Mouse (Mus musculus): ENCODE data around the gene Megf11. TPM values are rescaled to one million over a fixed set of nuclear protein-coding genes. Genes with fewer than 3 reads are reported as not detected.

Gene Megf11
- polyA plus RNA-seq, 1 experiment = 6.2 TPM

DNA sequence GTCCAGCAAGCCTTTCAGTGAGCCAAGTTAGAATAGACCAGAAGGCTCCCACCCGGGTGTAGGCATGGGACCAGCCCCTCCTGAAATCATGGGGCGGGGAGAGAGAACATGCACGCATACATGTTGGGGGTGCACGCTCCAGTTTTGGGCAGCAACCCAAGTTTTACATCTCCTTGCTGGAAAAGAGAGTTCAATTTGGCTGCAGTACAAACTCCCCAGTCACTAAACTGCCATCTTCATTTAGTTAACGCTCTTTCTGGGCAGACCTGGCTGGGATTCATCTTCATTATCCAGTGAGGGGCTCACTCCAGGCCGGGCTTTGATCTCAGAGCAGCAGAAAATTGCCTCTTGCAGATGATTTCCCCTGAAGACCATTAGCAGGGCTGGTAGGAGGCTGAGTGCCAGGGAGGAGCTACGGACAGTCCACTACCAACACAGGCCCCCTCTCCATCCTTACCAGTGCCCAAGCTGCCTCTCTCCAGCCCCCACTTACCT, 218.8 kb downstream of the Megf11 start:
- no peak for TF ChIP-seq POLR2A (IDR thresholded peaks at IDR 0.05; ENCODE audit: extremely low read depth, insufficient read depth, low read length)
- no peak for TF ChIP-seq CTCF (IDR thresholded peaks at IDR 0.05; ENCODE audit: extremely low read depth, insufficient read depth, low read length)
- H3K27ac ChIP-seq (ENCODE audit: insufficient read depth, low read length) = no peak overlapping the region
- H3K4me1 ChIP-seq (ENCODE audit: control insufficient read depth, insufficient read depth, low read length) = no peaks in the 10 kb centered on the region
- H3K4me3 ChIP-seq (ENCODE audit: insufficient read depth, low read length) = no peak overlapping the region

GRCm38 (mm10) chr9:64605077-64605714, 219.8 kb downstream of the Megf11 start:
- H3K27ac ChIP-seq (ENCODE audit: insufficient read depth, low read length) = no peak overlapping the region
- no peaks in the 10 kb centered on the region for H3K4me1 ChIP-seq (ENCODE audit: control insufficient read depth, insufficient read depth, low read length)
- no peak for TF ChIP-seq POLR2A (IDR thresholded peaks at IDR 0.05; ENCODE audit: extremely low read depth, insufficient read depth, low read length)
- TF ChIP-seq CTCF (IDR thresholded peaks at IDR 0.05; ENCODE audit: extremely low read depth, insufficient read depth, low read length) = no peak
- no peak overlapping the region for H3K4me3 ChIP-seq (ENCODE audit: insufficient read depth, low read length)

- no peaks in the 10 kb centered on the region for H3K4me1 ChIP-seq (ENCODE audit: control insufficient read depth, insufficient read depth, low read length)
- no peak overlapping the region for H3K4me3 ChIP-seq (ENCODE audit: insufficient read depth, low read length)
- H3K27ac ChIP-seq (ENCODE audit: insufficient read depth, low read length) = no peak overlapping the region
- no peak for TF ChIP-seq CTCF (IDR thresholded peaks at IDR 0.05; ENCODE audit: extremely low read depth, insufficient read depth, low read length)
- TF ChIP-seq POLR2A (IDR thresholded peaks at IDR 0.05; ENCODE audit: extremely low read depth, insufficient read depth, low read length) = no peak
These were observed 220.4 kb downstream of the Megf11 start for GRCm38 (mm10) chr9:64605735-64606349.

DNA sequence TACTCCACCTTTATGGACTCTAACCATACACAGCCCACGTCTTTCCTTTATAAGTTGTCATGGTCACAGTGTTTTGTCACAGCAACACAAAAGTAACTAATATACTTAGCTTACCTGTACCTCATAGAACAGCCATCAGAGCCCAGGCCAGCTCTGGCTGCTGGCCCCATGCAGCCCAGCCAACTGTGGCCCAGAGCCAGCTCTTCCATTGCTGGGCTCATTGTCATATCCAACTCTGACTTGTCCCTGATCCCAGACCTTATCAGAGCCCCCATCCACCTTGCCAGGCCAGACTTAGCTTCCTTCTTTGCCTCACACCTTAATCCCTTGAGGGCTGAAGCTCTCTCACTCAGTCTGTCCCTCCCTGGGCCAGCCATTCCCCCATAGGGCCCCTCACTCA, 221.6 kb downstream of the Megf11 start:
- TF ChIP-seq CTCF (IDR thresholded peaks at IDR 0.05; ENCODE audit: extremely low read depth, insufficient read depth, low read length) (no peak), POLR2A (IDR thresholded peaks at IDR 0.05; ENCODE audit: extremely low read depth, insufficient read depth, low read length) (no peak)
- Histone ChIP-seq H3K27ac (ENCODE audit: insufficient read depth, low read length) (no peak overlapping the region), H3K4me1 (ENCODE audit: control insufficient read depth, insufficient read depth, low read length) (no peaks in the 10 kb centered on the region), H3K4me3 (ENCODE audit: insufficient read depth, low read length) (no peak overlapping the region)

- H3K4me1 ChIP-seq (ENCODE audit: control insufficient read depth, insufficient read depth, low read length) = no peaks in the 10 kb centered on the region
- no peak overlapping the region for H3K27ac ChIP-seq (ENCODE audit: insufficient read depth, low read length)
- TF ChIP-seq CTCF (IDR thresholded peaks at IDR 0.05; ENCODE audit: extremely low read depth, insufficient read depth, low read length) (no peak), POLR2A (IDR thresholded peaks at IDR 0.05; ENCODE audit: extremely low read depth, insufficient read depth, low read length) (no peak)
These were observed 224.1 kb downstream of the Megf11 start for GRCm38 (mm10) chr9:64609546-64609945.

GRCm38 (mm10) chr9:64612121-64612983, 226.9 kb downstream of the Megf11 start:
- H3K27ac ChIP-seq (ENCODE audit: insufficient read depth, low read length) = no peak overlapping the region
- no peak overlapping the region for H3K4me3 ChIP-seq (ENCODE audit: insufficient read depth, low read length)
- TF ChIP-seq POLR2A (IDR thresholded peaks at IDR 0.05; ENCODE audit: extremely low read depth, insufficient read depth, low read length) (no peak), CTCF (IDR thresholded peaks at IDR 0.05; ENCODE audit: extremely low read depth, insufficient read depth, low read length) (no peak)
- H3K4me1 ChIP-seq (ENCODE audit: control insufficient read depth, insufficient read depth, low read length) = no peaks in the 10 kb centered on the region

More at GRCm38 (mm10) chr9:64609546-64609945, 224.1 kb downstream of the Megf11 start:
- no peak overlapping the region for H3K4me3 ChIP-seq (ENCODE audit: insufficient read depth, low read length)

- no peak overlapping the region for H3K4me3 ChIP-seq (ENCODE audit: insufficient read depth, low read length)
- H3K27ac ChIP-seq (ENCODE audit: insufficient read depth, low read length) = no peak overlapping the region
- TF ChIP-seq CTCF (IDR thresholded peaks at IDR 0.05; ENCODE audit: extremely low read depth, insufficient read depth, low read length) (no peak), POLR2A (IDR thresholded peaks at IDR 0.05; ENCODE audit: extremely low read depth, insufficient read depth, low read length) (no peak)
- H3K4me1 ChIP-seq (ENCODE audit: control insufficient read depth, insufficient read depth, low read length) = no peaks in the 10 kb centered on the region
These were observed 227.7 kb downstream of the Megf11 start for GRCm38 (mm10) chr9:64612984-64613649.

DNA sequence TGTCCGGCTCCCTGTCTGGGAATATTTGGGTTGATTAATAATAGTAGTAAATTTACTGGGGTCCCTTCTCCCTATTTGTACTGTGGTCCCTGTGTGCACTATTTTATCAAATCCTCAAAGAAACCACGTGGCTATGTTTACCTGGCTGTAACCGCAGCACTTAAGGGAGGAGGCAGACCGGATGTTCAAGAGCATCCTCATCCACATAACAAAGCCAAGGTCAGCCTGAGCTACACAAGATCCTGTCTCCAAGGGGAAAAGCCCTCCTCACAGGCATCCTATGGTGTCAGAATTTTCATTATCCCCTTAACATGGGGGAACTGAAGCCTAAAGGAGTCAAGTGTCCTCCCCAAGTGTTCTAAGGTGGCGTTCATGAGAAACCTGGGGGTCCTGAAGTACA, 232.0 kb downstream of the Megf11 start:
- H3K4me1 ChIP-seq (ENCODE audit: control insufficient read depth, insufficient read depth, low read length) = peaks cover 2% of the 10 kb centered on the region; the same call in 1 of the 2 replicates

GRCm38 (mm10) chr9:64618433-64618832, 233.0 kb downstream of the Megf11 start:
- Histone ChIP-seq H3K4me3 (ENCODE audit: insufficient read depth, low read length) (no peak overlapping the region), H3K27ac (ENCODE audit: insufficient read depth, low read length) (no peak overlapping the region), H3K4me1 (ENCODE audit: control insufficient read depth, insufficient read depth, low read length) (peaks cover 2% of the 10 kb centered on the region; the same call in 1 of the 2 replicates)
- TF ChIP-seq POLR2A (IDR thresholded peaks at IDR 0.05; ENCODE audit: extremely low read depth, insufficient read depth, low read length) = no peak
- TF ChIP-seq CTCF (IDR thresholded peaks at IDR 0.05; ENCODE audit: extremely low read depth, insufficient read depth, low read length) = no peak

More for the DNA sequence above, 232.0 kb downstream of the Megf11 start:
- TF ChIP-seq CTCF (IDR thresholded peaks at IDR 0.05; ENCODE audit: extremely low read depth, insufficient read depth, low read length) = no peak
- TF ChIP-seq POLR2A (IDR thresholded peaks at IDR 0.05; ENCODE audit: extremely low read depth, insufficient read depth, low read length) = no peak
- H3K4me3 ChIP-seq (ENCODE audit: insufficient read depth, low read length) = no peak overlapping the region
- H3K27ac ChIP-seq (ENCODE audit: insufficient read depth, low read length) = no peak overlapping the region
